Mouse (Mus musculus): ENCODE results near the gene Fpr-rs4.
"Not testable (repeated sequence)": the region's sequence is repeated elsewhere in the genome, so short reads cannot be mapped to it uniquely, and the experiment has no call there.

GRCm38 (mm10) chr17:17981232-17981631 is 40.3 kb upstream of the Fpr-rs4 start:
- TF ChIP-seq TAL1, GATA1 (IDR thresholded peaks at IDR 0.05; ENCODE audit: low read length): not testable (repeated sequence)

All from erythroblast, embryonic 14.5 days (primary cell).